Mouse (Mus musculus) limb, embryonic 13.5 days (tissue): ENCODE measurements around the gene Rapgef5. TPM values are rescaled to one million over a fixed set of nuclear protein-coding genes. Genes with fewer than 3 reads are reported as not detected.

Experiments
- ATAC-seq: fragments of 200-750 bp; cut with Nextera tagmentation; 2 replicates; pipeline ENCODE4 v1.8.0; 2017; ENCODE audit warnings: low read depth, moderate number of reproducible peaks, moderate TSS enrichment; ENCODE audit not compliant: low FRiP score
- H3K27ac ChIP-seq: fragments of 300-500 bp; sonication (generic); 2 replicates; pipeline ENCODE4 v1.5.1; 2015; ENCODE audit warnings: inconsistent platforms, mild to moderate bottlenecking, moderate library complexity
- H3K27me3 ChIP-seq: fragments of 300-500 bp; sonication (generic); 2 replicates; pipeline ENCODE4 v1.6.1; 2015; ENCODE audit warnings: mild to moderate bottlenecking, inconsistent platforms
- H3K36me3 ChIP-seq: fragments of 300-500 bp; sonication (generic); 2 replicates; pipeline ENCODE4 v1.6.1; 2015; ENCODE audit warnings: inconsistent platforms, mild to moderate bottlenecking, moderate library complexity
- H3K4me1 ChIP-seq: fragments of 300-500 bp; sonication (generic); 2 replicates; pipeline ENCODE4 v1.6.1; 2015; ENCODE audit warnings: inconsistent platforms
- H3K4me2 ChIP-seq: fragments of 300-500 bp; sonication (generic); replicated peaks from 2 replicates; pipeline ENCODE4 v1.6.1; 2015; ENCODE audit warnings: inconsistent platforms, mild to moderate bottlenecking, moderate library complexity
- H3K4me3 ChIP-seq: fragments of 300-500 bp; sonication (generic); 2 replicates; pipeline ENCODE4 v1.5.1; 2015; ENCODE audit warnings: moderate library complexity, mild to moderate bottlenecking, inconsistent platforms
- H3K9ac ChIP-seq: fragments of 300-500 bp; sonication (generic); 2 replicates; pipeline ENCODE4 v1.6.1; 2015; ENCODE audit warnings: mild to moderate bottlenecking, inconsistent platforms
- H3K9me3 ChIP-seq: fragments of 300-500 bp; sonication (generic); 2 replicates; pipeline ENCODE4 v1.6.1; 2016; ENCODE audit warnings: inconsistent platforms
- WGBS: fragments of 180-500 bp; shearing (Covaris S2); methylation state at CpG from one replicate; pipeline ENCODE4 v1.1.7; 2015; 5-methylcytosine and 5-hydroxymethylcytosine counted together
- polyA plus RNA-seq: library from polyadenylated mRNA; unstranded; fragments of >200 nt; fragmentation: Nextera tagmentation; extraction: Ambion mirVana; gene quantifications from 2 replicates; pipeline ENCODE4 v1.2.1, GENCODE M21; 2015

Rapgef5 gene
- polyA plus RNA-seq, 1 experiment from 2014 or later = 7.6 TPM

GRCm38 (mm10) chr12:117585390-117585789, 69.1 kb downstream of the Rapgef5 start:
- WGBS = 77% methylated on average over 2 of the region's 2 CpGs
- Histone ChIP-seq H3K9ac (no peak overlapping the region), H3K27me3 (no peaks in the 10 kb centered on the region), H3K4me2 (no peak overlapping the region), H3K4me1 (no peaks in the 10 kb centered on the region), H3K9me3 (no peaks in the 10 kb centered on the region), H3K4me3 (no peak overlapping the region), H3K27ac (no peak overlapping the region), H3K36me3 (no peaks in the 10 kb centered on the region)
- no peak for ATAC-seq

DNA sequence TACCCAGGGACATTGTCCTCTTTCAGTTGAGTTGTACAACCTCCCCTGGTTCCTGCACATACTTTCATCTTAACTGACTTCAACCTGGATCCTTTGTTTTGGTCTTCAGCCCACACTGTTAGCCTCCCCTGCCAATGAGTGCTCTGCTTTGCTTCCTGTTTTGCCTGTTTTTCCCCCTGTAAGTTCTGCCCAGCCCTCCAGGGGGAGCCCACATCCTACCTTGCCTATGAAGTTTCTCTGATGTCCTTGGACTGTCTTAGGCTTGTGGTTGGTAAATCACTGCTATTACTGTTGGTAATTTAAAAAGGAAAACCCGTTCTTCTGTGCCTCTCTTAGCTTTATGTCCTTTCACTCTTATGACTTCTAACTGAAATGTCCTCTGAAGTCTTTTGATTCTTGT, 69.8 kb downstream of the Rapgef5 start:
- Histone ChIP-seq H3K4me2 (no peak overlapping the region), H3K4me3 (no peak overlapping the region), H3K27ac (no peak overlapping the region), H3K27me3 (no peaks in the 10 kb centered on the region), H3K4me1 (no peaks in the 10 kb centered on the region), H3K36me3 (no peaks in the 10 kb centered on the region), H3K9me3 (no peaks in the 10 kb centered on the region), H3K9ac (no peak overlapping the region)
- WGBS = 27% methylated on average over 1 of the region's 1 CpGs
- ATAC-seq = 0 out of 2 replicates have a peak, but pooled peaks have one; percentile 11

DNA sequence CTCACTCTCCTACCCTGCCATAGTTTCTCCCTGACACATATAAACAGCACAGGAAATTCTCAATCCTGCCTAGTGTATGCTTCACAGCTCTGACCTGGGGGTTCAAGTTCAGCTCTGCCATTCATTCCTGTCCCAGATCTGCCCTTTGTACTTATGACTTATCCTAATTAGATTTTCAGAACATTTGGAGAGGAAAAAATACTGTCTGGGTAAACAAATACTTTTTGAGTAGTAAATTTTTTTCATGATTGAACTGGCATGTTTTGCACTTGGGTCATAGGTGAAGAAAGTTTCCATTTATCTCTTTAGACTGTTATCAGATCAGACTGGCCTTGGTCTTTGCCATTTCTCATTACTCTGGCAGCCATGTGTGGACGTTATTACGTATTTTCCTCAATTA, 72.9 kb downstream of the Rapgef5 start:
- H3K4me2 ChIP-seq = no peak overlapping the region
- 93% methylated on average over 2 of the region's 2 CpGs for WGBS
- no peak for ATAC-seq

DNA sequence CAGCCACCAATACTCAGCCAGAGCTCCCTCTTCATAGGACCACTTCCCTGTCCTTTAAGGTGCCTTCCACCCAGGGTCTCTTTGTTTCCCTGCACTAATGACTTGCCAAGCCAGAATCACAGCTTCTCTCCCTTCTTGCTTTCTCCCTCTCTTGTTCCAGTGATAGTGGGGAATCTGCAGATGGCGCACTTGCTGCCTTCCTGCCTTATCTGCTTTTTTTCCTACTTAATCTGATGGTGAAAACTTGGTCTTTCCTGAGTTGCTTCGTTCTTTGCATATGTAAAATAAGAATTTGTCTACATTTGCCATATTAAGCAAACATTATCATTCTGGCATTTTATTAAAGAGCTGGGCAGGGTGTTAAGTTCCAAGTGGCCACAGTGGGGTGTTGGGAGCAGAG, 75.7 kb downstream of the Rapgef5 start:
- no peak for ATAC-seq
- no peak overlapping the region for H3K4me2 ChIP-seq
- H3K27ac ChIP-seq = no peak overlapping the region
- no peaks in the 10 kb centered on the region for H3K36me3 ChIP-seq
- no peaks in the 10 kb centered on the region for H3K9me3 ChIP-seq
- H3K4me1 ChIP-seq = no peaks in the 10 kb centered on the region
- H3K9ac ChIP-seq = no peak overlapping the region
- H3K27me3 ChIP-seq = no peaks in the 10 kb centered on the region
- 35% methylated on average over 2 of the region's 2 CpGs for WGBS
- H3K4me3 ChIP-seq = no peak overlapping the region

More for the DNA sequence above, 72.9 kb downstream of the Rapgef5 start:
- Histone ChIP-seq H3K4me1 (no peaks in the 10 kb centered on the region), H3K9me3 (no peaks in the 10 kb centered on the region), H3K4me3 (no peak overlapping the region), H3K27me3 (no peaks in the 10 kb centered on the region), H3K27ac (no peak overlapping the region), H3K36me3 (no peaks in the 10 kb centered on the region), H3K9ac (no peak overlapping the region)

- Histone ChIP-seq H3K4me2 (no peak overlapping the region), H3K4me3 (no peak overlapping the region), H3K4me1 (no peaks in the 10 kb centered on the region), H3K36me3 (no peaks in the 10 kb centered on the region), H3K27ac (no peak overlapping the region), H3K27me3 (no peaks in the 10 kb centered on the region), H3K9me3 (no peaks in the 10 kb centered on the region), H3K9ac (no peak overlapping the region)
- ATAC-seq = no peak
- WGBS = 46% methylated on average over 3 of the region's 3 CpGs
These were observed 76.3 kb downstream of the Rapgef5 start for GRCm38 (mm10) chr12:117592583-117592982.

GRCm38 (mm10) chr12:117595179-117595578, 78.9 kb downstream of the Rapgef5 start:
- Histone ChIP-seq H3K9ac (no peak overlapping the region), H3K4me3 (no peak overlapping the region), H3K4me1 (peaks cover 5% of the 10 kb centered on the region), H3K27ac (no peak overlapping the region), H3K36me3 (no peaks in the 10 kb centered on the region), H3K4me2 (no peak overlapping the region), H3K9me3 (no peaks in the 10 kb centered on the region), H3K27me3 (no peaks in the 10 kb centered on the region)
- WGBS = 79% methylated on average over 9 of the region's 9 CpGs
- no peak for ATAC-seq

DNA sequence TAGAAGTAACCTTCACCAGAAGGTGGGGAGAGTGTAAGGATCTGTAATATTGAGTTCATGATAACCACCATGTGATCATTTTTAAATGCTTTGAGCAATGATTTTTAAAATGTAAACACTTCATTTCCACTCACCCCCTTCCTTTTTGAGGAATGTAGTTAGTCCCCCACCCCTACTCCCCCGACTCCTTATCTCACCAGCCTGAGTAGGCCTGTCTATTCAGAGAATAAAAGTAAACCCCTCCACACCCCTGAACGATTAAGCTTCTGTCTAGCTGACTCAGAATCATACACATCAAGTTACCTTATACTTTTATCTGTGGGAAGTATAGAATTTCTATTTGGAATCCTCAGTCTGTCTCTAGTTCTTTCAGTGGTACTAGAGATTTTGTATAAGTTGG, 81.9 kb downstream of the Rapgef5 start:
- no peak overlapping the region for H3K27ac ChIP-seq
- H3K27me3 ChIP-seq = no peaks in the 10 kb centered on the region
- H3K4me1 ChIP-seq = peaks cover 13% of the 10 kb centered on the region
- no peak overlapping the region for H3K9ac ChIP-seq
- WGBS = 76% methylated on average over 2 of the region's 2 CpGs
- H3K9me3 ChIP-seq = no peaks in the 10 kb centered on the region
- no peak for ATAC-seq
- H3K4me2 ChIP-seq = no peak overlapping the region
- no peaks in the 10 kb centered on the region for H3K36me3 ChIP-seq
- no peak overlapping the region for H3K4me3 ChIP-seq

DNA sequence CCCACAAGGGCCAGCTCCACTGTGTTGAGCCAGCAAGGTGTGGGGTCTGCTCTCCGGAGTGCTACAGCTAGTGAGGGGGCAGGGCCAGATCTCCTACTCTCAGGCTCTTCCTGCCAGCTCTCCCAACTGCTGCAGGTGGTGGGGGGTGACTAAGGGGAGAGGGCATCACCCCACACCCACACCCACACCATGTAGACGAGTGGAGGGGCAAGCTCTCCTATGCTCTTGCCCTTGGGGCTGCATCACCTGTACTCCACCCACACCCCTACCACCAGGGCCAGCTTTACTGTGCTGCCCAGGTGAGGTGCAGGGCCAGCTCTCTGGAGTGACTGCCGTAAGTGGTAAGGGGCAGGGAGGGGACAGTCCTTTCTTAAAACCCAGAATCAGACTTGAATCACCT, 89.7 kb downstream of the Rapgef5 start:
- Histone ChIP-seq H3K4me1 (peaks cover 24% of the 10 kb centered on the region), H3K9ac (no peak overlapping the region), H3K9me3 (no peaks in the 10 kb centered on the region), H3K27me3 (0 out of 2 replicates have a peak, but pooled peaks cover 2% of the 10 kb centered on the region), H3K4me2 (no peak overlapping the region), H3K4me3 (no peak overlapping the region), H3K27ac (no peak overlapping the region), H3K36me3 (no peaks in the 10 kb centered on the region)
- WGBS = 57% methylated on average over 3 of the region's 3 CpGs
- ATAC-seq = 0 out of 2 replicates have a peak, but pooled peaks have one; percentile 24

- WGBS = 74% methylated on average over 3 of the region's 3 CpGs
- H3K4me1 ChIP-seq = no peaks in the 10 kb centered on the region
- H3K4me3 ChIP-seq = no peak overlapping the region
These were observed 96.4 kb downstream of the Rapgef5 start for GRCm38 (mm10) chr12:117612715-117613114.

DNA sequence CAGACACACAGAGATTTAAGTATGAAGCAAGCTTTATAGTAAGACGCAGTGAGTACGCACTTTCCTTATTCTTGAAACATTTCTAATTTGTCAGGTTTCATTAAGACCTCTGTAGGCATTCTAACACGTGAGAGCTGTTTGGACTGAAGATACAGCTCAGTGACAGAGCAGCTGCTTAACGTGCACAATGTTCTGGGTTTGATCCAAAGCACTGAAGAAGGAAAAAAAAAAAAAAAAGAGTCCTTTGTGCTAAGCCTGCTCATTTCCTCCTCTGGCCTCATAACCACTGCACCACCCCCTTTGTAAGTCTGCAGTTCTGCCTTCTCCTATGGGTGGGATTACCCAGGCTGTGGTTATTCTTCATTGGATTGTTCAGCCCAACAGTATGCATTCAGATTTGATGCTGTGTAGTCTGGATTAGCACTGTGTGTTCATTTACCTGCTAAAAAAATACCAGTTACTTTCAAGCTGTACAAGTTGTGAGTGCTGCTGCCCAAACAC, 103.3 kb downstream of the Rapgef5 start:
- ATAC-seq = no peak
- H3K36me3 ChIP-seq = no peaks in the 10 kb centered on the region
- H3K9ac ChIP-seq = no peak overlapping the region
- no peaks in the 10 kb centered on the region for H3K9me3 ChIP-seq
- 64% methylated on average over 4 of the region's 4 CpGs for WGBS
- no peak overlapping the region for H3K27ac ChIP-seq
- no peak overlapping the region for H3K4me2 ChIP-seq
- H3K4me3 ChIP-seq = no peak overlapping the region
- H3K27me3 ChIP-seq = no peaks in the 10 kb centered on the region
- no peaks in the 10 kb centered on the region for H3K4me1 ChIP-seq

More at GRCm38 (mm10) chr12:117612715-117613114, 96.4 kb downstream of the Rapgef5 start:
- Histone ChIP-seq H3K9me3 (no peaks in the 10 kb centered on the region), H3K36me3 (no peaks in the 10 kb centered on the region), H3K9ac (no peak overlapping the region), H3K4me2 (no peak overlapping the region), H3K27ac (no peak overlapping the region), H3K27me3 (no peaks in the 10 kb centered on the region)
- no peak for ATAC-seq

DNA sequence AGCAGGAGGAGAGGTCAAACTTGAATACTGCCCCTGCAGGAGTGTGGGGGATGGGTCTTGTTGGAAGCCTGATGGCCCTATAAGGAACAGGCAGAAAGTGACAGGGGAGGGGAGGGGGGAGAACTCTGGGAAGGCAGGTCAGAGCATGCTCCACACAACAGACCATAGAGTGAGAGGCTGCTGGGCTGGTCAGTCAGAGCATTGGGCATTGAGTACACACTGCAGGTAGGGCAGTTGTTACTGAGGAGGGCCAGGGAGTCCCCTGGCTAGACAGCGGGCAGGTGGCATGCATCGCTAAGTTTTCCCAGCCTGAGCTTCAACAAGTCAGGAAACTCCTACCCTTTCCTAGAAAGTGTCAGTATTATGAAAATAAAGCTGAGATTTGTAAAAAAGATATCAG, 106.7 kb downstream of the Rapgef5 start:
- WGBS = 86% methylated on average over 2 of the region's 2 CpGs
- H3K4me3 ChIP-seq = no peak overlapping the region
- H3K4me2 ChIP-seq = no peak overlapping the region
- ATAC-seq = no peak
- no peaks in the 10 kb centered on the region for H3K9me3 ChIP-seq
- H3K27me3 ChIP-seq = no peaks in the 10 kb centered on the region
- H3K9ac ChIP-seq = no peak overlapping the region
- H3K27ac ChIP-seq = no peak overlapping the region
- no peaks in the 10 kb centered on the region for H3K36me3 ChIP-seq
- H3K4me1 ChIP-seq = no peaks in the 10 kb centered on the region; the same call in 1 of the 2 replicates

DNA sequence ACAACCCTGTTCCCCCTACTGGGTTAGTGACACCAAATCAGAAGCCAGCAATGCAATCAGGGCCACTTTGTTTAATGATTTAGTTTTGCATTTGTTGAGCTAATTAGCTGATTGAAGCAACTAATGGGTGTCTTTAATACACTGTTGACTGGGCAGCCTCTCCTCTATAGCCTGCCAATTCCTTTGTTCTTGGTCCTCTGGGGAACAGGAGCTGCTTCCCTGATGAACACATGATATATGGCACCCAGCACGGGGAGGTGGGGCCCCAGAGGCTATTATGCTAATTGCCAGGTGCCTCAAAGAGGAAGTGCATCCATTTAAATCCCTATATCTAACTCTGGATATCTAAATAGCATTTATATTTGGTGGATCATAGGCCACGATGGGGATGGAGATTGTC, 111.0 kb downstream of the Rapgef5 start:
- Histone ChIP-seq H3K4me3 (no peak overlapping the region), H3K9me3 (no peaks in the 10 kb centered on the region), H3K27me3 (no peaks in the 10 kb centered on the region), H3K4me1 (peaks cover 2% of the 10 kb centered on the region; the same call in 1 of the 2 replicates), H3K4me2 (no peak overlapping the region), H3K27ac (no peak overlapping the region), H3K9ac (no peak overlapping the region), H3K36me3 (no peaks in the 10 kb centered on the region)
- no peak for ATAC-seq
- 37% methylated on average over 2 of the region's 2 CpGs for WGBS
